Mouse (Mus musculus): ENCODE data around the gene Gm48552. TPM values are rescaled to one million over a fixed set of nuclear protein-coding genes. Genes with fewer than 3 reads are reported as not detected.
A peak's percentile ranks its signal among the peaks of the same experiment; 100 is the strongest.

Gene Gm48552
- total RNA-seq, 2 experiments from 2014 or later, result 0.80 TPM; not detected in 1

- intact Hi-C loops (cut with DNase I; ENCODE audit: low total_unique reads), result no loop called here
- DNase-seq, result peak; percentile 99
Measured at GRCm38 (mm10) chr10:81383802-81384604, 4.8 kb upstream of the Gm48552 start, which contains the start of the genes Dohh and Gm48551. Dohh (plus strand) TSS chr10:81384428. Gm48551 (plus strand) TSS chr10:81384466.

DNA sequence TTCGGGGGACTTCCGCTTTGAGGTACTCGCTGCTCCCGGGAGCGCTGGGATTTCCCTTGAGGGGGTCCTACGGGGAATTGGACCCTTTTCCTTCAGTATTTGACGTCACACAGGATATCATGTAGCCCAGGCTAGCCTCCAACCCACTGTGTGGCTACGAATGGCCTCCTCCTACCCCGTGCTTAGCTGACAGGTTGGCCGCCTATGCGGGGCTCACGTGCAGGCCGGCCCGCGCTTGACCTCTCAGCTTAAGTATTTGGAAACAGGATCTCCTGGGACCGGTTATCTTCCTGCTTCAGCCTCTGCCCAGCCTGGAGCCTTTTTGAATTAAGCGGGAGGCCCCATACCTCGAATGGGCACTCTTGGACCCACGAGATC, 4.2 kb upstream of the Gm48552 start:
- intact Hi-C loops (cut with DNase I; ENCODE audit: low total_unique reads), result no loop called here
- no peak for DNase-seq

DNA sequence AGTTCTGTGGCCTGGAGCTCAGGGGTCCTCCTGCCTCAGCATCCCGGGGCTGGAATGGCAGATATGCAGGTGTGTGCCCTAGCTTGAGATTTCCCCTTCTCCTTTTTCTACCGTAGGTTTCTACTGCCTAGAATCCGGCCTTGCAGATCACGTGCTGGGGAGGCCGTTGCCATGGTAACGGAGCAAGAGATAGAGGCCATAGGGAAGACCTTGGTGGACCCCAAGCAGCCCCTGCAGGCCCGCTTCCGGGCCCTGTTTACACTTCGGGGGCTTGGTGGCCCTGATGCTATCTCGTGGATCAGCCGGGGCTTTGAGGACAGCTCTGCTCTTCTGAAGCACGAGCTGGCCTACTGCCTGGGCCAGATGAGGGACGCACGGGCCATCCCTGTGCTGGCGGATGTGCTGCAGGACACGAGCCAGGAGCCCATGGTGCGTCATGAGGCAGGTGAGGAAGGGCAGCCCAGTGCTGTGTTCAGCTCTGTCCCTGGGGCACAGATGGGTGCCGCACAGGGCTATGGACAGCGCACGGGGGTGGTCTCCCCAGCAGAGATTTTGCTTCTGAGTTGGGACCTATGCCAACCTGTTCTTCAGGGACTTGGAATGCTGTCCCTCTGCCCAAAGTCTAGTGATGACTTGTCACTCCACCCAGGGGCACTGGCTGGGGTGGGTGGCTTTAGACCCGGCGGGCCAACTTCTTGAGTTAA, 3.0 kb upstream of the Gm48552 start:
- DNase-seq, result no peak
- intact Hi-C loops (cut with DNase I; ENCODE audit: low total_unique reads), result loop anchor here (5.0 kb wide), 1 partner anchor 67 kb away; no protein-coding TSS in a partner anchor

DNA sequence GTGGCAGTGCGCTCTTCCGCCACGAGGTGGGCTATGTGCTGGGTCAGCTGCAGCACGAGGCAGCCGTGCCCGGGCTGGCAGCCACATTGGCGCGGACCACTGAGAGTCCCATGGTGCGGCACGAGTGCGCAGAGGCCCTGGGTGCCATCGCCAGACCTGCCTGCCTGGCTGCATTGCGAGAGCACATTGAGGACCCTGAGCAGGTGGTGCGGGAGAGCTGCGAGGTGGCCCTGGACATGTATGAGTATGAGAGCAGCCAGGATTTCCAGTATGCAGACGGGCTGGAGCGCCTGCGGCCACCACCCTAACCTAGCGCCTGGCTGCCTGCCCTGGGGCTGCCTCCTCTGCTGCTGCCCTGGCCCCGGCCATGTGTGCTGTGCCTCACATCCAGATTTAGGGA, 1.1 kb upstream of the Gm48552 start:
- intact Hi-C loops (cut with DNase I; ENCODE audit: low total_unique reads), result loop anchor here (5.0 kb wide), 1 partner anchor 65 kb away; no protein-coding TSS in a partner anchor
- no peak for DNase-seq

- intact Hi-C loops (cut with DNase I; ENCODE audit: low total_unique reads), result loop anchor here (5.0 kb wide), 1 partner anchor 63 kb away; no protein-coding TSS in a partner anchor
- DNase-seq, result no peak
Measured at GRCm38 (mm10) chr10:81389373-81389772, 568 bp downstream of the Gm48552 start.

GRCm38 (mm10) chr10:81389801-81390677, 1.2 kb downstream of the Gm48552 start:
- DNase-seq, result peak; percentile 79
- intact Hi-C loops (cut with DNase I; ENCODE audit: low total_unique reads), result loop anchor here (5.0 kb wide), 1 partner anchor 62 kb away; no protein-coding TSS in a partner anchor

DNA sequence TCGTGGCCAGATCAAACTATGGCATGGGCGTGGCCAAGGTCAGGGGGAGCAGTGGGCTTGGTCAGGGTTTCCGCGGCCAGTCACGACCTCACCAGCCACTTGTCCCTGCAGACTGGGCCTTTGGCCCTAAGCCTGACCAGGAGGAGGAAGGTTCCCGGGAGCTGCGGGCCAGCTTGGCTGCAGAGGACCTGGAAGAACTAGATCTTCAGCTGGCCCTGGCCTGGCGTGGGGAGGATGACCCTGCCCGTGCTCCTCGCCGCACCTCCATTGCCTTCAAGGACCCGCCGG, 1.8 kb downstream of the Gm48552 start:
- intact Hi-C loops (cut with DNase I; ENCODE audit: low total_unique reads), result no loop called here
- DNase-seq, result no peak

DNA sequence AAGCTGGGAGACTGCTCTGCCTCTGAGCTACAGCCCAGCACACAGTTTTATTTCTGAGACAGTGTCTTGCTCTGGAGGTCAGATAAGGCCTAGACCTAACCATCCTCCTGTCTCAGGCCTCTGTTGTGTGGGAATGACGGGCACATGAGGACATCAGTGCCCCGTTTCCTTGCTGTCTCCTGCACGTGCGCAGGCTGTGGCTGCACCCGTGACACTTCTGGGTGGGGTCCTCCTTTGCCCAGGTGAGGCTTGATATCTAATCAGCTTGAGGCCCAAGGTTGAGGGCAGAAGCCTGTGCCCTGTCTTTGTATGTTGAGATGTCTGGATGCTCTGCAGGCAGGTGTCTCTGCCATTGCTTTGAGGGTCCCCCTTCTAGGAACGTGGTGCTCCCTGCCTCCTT, 3.5 kb downstream of the Gm48552 start:
- intact Hi-C loops (cut with DNase I; ENCODE audit: low total_unique reads), result no loop called here

DNA sequence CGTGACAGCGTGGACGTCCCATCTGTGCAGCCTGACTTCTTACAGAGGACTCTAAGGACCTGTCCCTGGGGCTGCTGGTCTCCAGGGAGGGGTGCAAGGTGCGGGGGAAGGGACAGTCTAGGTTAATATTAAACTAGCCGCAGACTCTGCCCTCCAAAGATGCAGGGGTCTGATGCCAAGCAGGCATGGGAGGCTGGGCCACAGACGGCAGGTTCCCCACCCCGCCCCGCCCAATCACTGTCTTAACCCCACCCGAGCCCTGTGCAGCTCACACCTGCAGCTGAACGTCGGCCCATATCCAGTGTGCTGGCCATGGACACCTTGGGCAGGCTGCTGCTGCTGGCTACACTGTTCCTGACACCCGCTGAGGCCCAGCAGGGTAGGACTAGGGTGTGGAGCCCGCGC, 4.0 kb downstream of the Gm48552 start, which contains the start of gene Smim24:
Smim24 (plus strand) TSS at position 271 of the 405 bp plus-strand sequence.
- DNase-seq, result no peak
- intact Hi-C loops (cut with DNase I; ENCODE audit: low total_unique reads), result no loop called here

More for the DNA sequence above, 3.5 kb downstream of the Gm48552 start:
- DNase-seq, result no peak

GRCm38 (mm10) chr10:81393456-81394063, 4.8 kb downstream of the Gm48552 start:
- intact Hi-C loops (cut with DNase I; ENCODE audit: low total_unique reads), result loop anchor here (2.0 kb wide), 1 partner anchor 49 kb away; no protein-coding TSS in a partner anchor
- no peak for DNase-seq

DNA sequence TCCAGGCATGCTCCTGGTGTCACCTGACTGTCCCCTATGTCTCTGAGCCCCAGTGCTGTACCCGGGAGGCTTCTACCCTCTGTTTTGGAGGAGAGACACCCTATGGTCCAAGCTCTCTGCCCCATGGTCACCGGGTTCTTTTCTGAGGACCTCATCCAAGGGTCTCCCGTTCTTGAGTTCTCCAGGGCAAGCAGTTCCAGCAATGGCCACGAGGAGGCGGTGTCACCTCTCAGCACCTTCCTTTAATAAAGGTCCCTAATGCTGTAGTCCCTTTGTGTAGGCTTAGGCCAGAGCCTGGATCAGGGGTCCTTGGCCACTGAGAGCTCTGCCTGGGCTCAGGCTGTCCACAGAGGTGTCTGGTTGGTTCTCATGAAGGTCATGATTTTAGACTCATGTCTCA, 6.3 kb downstream of the Gm48552 start:
- intact Hi-C loops (cut with DNase I; ENCODE audit: low total_unique reads), result loop anchor here (2.0 kb wide), 1 partner anchor 48 kb away; no protein-coding TSS in a partner anchor
- no peak for DNase-seq

- DNase-seq, result no peak
- intact Hi-C loops (cut with DNase I; ENCODE audit: low total_unique reads), result loop anchor here (2.0 kb wide), 1 partner anchor 47 kb away; no protein-coding TSS in a partner anchor
Measured at GRCm38 (mm10) chr10:81395865-81396264, 7.1 kb downstream of the Gm48552 start.

DNA sequence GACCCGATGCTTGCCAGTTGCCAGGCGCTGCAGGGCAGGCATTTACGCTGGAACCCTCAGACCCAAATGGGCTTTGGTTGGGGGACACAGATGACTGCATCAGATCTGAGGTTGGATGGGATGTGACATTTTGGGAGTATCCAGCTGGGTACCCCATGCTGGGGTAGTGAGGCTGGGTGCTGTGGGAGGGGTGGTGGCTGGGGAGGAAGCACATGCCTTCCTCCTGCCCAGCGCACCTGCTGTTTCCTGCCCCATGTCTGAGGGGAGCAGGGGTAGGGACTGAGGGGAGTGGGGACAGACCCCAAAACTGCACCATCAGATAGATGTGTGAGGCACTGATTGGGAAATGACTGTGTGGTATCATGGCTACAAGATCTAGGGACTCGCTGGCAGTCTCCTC, 7.9 kb downstream of the Gm48552 start:
- no peak for DNase-seq
- intact Hi-C loops (cut with DNase I; ENCODE audit: low total_unique reads), result no loop called here

DNA sequence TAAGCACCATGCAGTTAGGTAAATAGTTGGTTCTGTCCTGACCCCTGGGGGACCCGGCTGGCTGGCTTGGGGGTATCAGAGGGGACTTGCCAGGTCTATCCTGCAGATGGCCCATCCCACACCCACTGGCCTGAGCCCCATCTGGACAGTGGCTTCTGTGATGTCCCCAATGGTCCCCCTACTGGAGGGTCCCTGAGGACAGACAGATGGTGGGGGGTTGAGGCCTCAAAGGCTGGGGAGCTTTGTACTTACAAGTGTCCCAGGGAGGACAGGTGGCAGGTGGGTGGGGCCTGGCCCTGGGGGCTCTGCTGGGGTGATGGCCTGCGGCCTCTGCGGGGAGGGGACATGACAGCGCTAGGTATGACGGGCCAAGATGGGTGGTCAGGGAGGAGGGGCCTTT, 10.5 kb downstream of the Gm48552 start:
- intact Hi-C loops (cut with DNase I; ENCODE audit: low total_unique reads), result no loop called here
- DNase-seq, result no peak

DNA sequence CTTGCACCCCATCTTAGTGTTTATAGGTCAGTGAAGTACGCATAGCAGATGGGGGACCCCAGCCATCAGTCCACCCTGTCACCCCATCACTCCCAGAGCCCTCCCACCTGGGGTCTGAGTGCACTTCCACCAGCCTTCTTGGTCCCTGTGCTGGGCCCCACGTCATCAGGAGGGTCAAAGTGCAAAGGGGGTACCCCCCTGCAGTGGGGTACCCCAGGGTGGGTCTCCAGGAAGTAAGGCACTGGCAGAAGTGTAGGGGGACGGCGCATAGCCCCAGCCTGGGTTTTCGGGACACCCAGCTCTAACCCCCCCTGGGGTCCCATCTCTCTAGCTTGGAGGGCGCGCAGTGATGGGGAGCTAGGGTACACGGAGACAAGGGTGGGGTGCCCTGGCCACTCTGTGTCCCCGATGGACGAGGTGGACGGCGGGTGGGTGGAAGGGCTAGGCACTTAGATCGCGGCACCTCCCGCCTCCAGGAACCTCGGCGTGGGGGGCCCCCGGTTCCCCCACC, 11.0 kb downstream of the Gm48552 start:
- no peak for DNase-seq
- intact Hi-C loops (cut with DNase I; ENCODE audit: low total_unique reads), result no loop called here

DNA sequence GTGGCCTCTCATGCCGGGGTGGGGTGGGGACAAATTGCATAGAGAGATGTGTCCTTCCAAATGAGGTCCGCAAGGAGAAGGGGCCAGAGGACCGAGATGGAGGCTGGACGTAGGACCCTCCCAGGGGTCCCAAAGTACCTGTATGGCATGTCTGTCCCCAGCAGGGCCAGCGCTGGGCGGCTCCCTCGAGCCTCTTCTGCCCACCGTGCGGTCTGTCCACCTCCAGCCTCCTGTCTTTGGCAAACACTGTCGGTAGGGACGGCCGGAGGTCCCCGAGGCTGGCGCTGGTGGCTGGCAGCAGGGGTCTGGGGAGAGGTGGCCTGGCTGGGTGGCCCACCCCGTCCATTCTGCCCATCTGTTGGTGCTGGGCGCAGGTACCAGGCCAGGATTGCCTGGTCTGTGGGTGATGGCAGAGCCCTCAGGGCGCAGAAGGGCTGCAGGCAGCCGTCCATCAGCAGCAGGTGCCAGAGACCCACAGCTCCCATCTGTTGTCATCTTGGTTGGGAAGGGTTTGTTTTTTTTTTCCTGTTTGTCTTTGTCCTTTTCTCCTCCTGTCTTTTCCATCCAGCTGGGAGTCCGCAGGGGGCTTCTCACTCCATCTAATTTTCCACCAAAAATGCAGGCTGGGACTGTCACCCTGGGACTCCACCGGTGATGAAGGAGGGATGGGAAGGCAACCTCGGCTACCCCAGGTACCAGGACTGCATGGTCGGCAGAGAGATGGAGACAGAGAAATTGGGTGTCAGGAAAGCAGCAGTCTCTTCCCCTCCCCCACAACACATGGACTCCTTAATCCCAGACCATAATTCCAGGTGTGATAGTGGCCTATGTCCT, 11.8 kb downstream of the Gm48552 start:
- intact Hi-C loops (cut with DNase I; ENCODE audit: low total_unique reads), result no loop called here
- DNase-seq, result no peak

DNA sequence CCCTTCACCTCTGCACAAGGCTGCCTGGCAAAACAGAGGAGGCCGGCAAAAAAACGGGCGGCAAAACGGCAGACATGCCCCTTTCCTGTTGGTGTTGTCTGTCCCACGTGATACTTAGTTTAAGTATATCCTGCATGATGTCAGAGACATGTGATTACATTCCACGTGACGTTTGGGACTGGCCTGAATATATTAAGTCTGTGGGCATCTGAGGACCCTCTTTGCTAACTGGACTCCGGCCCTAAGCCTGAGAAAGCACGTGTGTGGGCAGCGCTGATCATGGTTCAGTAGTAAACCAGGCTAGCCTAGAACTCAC, 12.4 kb downstream of the Gm48552 start:
- intact Hi-C loops (cut with DNase I; ENCODE audit: low total_unique reads), result no loop called here

DNA sequence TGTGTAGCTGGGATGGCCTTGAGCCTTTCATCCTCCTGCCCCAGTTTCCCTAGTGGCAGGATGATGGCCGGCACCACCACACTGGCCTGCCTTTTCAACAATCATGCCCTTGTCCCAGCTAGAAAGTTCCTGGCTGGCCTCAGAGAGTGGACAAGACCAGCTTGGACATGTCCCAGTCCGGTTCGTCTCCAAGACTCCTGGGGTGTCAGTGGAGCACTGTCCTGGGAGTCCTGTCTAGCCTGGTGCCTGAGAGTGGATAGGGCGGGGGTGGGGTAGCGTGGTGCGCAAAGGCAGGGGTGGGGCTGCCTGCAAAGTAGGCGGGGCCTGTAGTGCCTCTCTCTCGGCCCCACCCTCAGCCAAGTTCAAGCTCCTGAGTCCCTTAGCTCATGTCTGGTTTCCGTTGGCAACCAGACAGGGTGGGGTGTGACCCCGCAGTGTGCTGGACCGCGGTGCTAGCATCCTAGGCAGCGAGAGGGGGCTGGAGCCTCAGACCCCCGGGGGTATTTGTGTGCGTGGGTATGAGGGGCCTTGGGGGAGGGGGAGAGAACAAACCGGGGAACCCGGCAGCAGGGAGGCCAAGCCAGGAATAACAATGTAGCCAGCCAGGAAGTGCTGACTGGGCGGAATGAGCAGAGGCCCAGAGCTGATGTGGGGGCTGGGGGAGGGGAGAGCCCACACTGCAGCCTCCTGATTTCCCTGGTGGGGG, 12.9 kb downstream of the Gm48552 start:
- intact Hi-C loops (cut with DNase I; ENCODE audit: low total_unique reads), result no loop called here
- peak; percentile 84 for DNase-seq

More for the DNA sequence above, 12.4 kb downstream of the Gm48552 start:
- DNase-seq, result no peak

All from gastrocnemius, postnatal 14 days (tissue).